In the genomic region with DNA sequence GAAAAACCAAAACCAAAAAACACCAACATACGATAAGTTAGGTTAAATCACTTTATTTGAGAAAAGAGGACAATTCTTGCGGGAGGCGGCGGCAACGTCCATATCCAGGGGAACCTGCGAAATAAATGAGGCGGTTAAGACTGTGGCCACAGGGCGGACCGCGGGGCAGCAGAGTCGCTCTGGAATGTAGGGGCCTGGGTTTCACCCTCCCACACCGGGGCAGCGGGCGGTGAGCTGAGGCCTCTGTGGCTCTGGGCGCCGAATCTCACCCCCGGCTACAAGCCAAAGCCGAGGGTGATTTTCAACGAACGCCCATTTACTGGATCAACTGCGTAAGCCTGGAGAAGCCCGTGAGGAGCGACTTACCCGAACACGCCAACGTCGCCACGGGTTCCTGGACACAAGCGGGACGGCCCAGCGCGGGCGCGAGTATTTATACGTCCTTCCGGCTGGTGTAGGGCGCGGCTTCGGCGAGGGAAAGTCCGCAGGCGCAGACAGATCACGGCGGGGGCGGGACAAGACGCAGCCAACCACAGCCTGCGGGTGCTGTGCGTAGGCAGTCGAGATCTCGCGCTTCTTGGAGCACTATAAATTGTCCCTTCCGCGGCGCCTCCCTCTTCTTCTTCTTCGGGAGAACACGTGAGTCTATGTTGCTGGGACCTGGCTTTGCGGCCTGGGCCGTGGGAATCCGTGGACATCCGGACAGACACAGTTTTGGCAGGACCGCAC, we compare ENCODE assay signal across 8 mouse cellular contexts. TPM values are rescaled to one million over a fixed set of nuclear protein-coding genes. Genes with fewer than 3 reads are reported as not detected.
DNase-seq lines count a peak whose midpoint lies in the region; ATAC-seq and TF ChIP-seq lines count a peak whose summit lies in the region.

No protein-coding gene starts in this region.

- peak; percentile 87 for ATAC-seq in activated CD4-positive, CD25-positive, alpha-beta regulatory T cell, adult 4 months
- ATAC-seq in megakaryocyte progenitor cell, adult 5-6 weeks (replicated peaks; ENCODE audit: poor library complexity), result peak; percentile 79

- peak; percentile 99 for TF ChIP-seq POLR2A in cortical plate, adult 2 months (IDR thresholded peaks at IDR 0.05; ENCODE audit: extremely low read depth, insufficient read depth, low read length)

- no peak for TF ChIP-seq CTCF in cortical plate, adult 2 months (IDR thresholded peaks at IDR 0.05; ENCODE audit: extremely low read depth, insufficient read depth, low read length)

- peaks cover 5% of the 10 kb centered on the region; the same call in 1 of the 2 replicates for H3K4me1 ChIP-seq in cortical plate, adult 2 months (ENCODE audit: control insufficient read depth, insufficient read depth, low read length)

- H3K4me3 ChIP-seq in cortical plate, adult 2 months (ENCODE audit: insufficient read depth, low read length), result peak overlapping the region; percentile 51

- peak; percentile 96 to 98 for DNase-seq in gastrocnemius, adult 8-10 months (ENCODE audit: low spot score in 2 of 2)
- peak; percentile 99 for DNase-seq in induced T-regulatory cell, adult 2 months (ENCODE audit: low read depth)
- DNase-seq in left cerebral cortex, adult 9 months (ENCODE audit: low spot score in 2 of 2), result peak; percentile 97 to 99
- DNase-seq in right cerebral cortex, postnatal 14 days, result peak; percentile 99
- peak; percentile 94 to 98 for DNase-seq in urinary bladder, postnatal 36 days (ENCODE audit: low spot score in 2 of 2)

- no peak overlapping the region for H3K27ac ChIP-seq in cortical plate, adult 2 months (ENCODE audit: insufficient read depth, low read length)

RNA-seq across cellular contexts. Expression of a gene that starts 1.7 kb away (rescaled TPM):
- polyA plus RNA-seq in activated CD4-positive, CD25-positive, alpha-beta regulatory T cell, adult 4 months (2017; shearing (Covaris generic)), result 1,000 to 10,000 TPM in 1 of 2 experiments, 100 to 1,000 TPM in 1; 537 to 1,178 TPM
- polyA plus RNA-seq in cortical plate, adult 2 months (2012; rRNA removed), result 980 and 1,011 TPM in 2 replicates
- total RNA-seq in gastrocnemius, adult 8-10 months (2022), result 100 to 1,000 TPM; 558 to 703 (median 654) TPM
- total RNA-seq in megakaryocyte progenitor cell, adult 5-6 weeks (2015), result 5,974 and 6,144 TPM in 2 replicates
- total RNA-seq in megakaryocyte progenitor cell, adult 5-6 weeks (2017), result 1,525 and 1,766 TPM in 2 replicates

RNA-seq across cellular contexts. Expression of a gene that starts 1.8 kb away (rescaled TPM):
- polyA plus RNA-seq in activated CD4-positive, CD25-positive, alpha-beta regulatory T cell, adult 4 months (2017; shearing (Covaris generic)), result not detected
- 0.32 and 0.33 TPM in 2 replicates for polyA plus RNA-seq in cortical plate, adult 2 months (2012; rRNA removed)
- total RNA-seq in gastrocnemius, adult 8-10 months (2022), result not detected
- total RNA-seq in megakaryocyte progenitor cell, adult 5-6 weeks (2015), result 0.20 TPM in 1 of 2 replicates, not detected in the other
- total RNA-seq in megakaryocyte progenitor cell, adult 5-6 weeks (2017), result not detected in 2 replicates

RNA-seq across cellular contexts. Expression of a gene that starts 4.6 kb away (rescaled TPM):
- polyA plus RNA-seq in activated CD4-positive, CD25-positive, alpha-beta regulatory T cell, adult 4 months (2017; shearing (Covaris generic)), result 100 to 1,000 TPM; 226 to 265 TPM
- 428 and 431 TPM in 2 replicates for polyA plus RNA-seq in cortical plate, adult 2 months (2012; rRNA removed)
- total RNA-seq in gastrocnemius, adult 8-10 months (2022), result 100 to 1,000 TPM; 409 to 503 (median 459) TPM
- 236 and 247 TPM in 2 replicates for total RNA-seq in megakaryocyte progenitor cell, adult 5-6 weeks (2015)
- total RNA-seq in megakaryocyte progenitor cell, adult 5-6 weeks (2017), result 256 and 308 TPM in 2 replicates

RNA-seq across cellular contexts. Expression of a gene that starts 8.0 kb away (rescaled TPM):
- not detected for polyA plus RNA-seq in activated CD4-positive, CD25-positive, alpha-beta regulatory T cell, adult 4 months (2017; shearing (Covaris generic))
- 0.48 and 0.57 TPM in 2 replicates for polyA plus RNA-seq in cortical plate, adult 2 months (2012; rRNA removed)
- 100 to 1,000 TPM; 757 to 827 (median 779) TPM for total RNA-seq in gastrocnemius, adult 8-10 months (2022)
- 0.24 and 0.74 TPM in 2 replicates for total RNA-seq in megakaryocyte progenitor cell, adult 5-6 weeks (2015)
- 0.30 TPM in 1 of 2 replicates, not detected in the other for total RNA-seq in megakaryocyte progenitor cell, adult 5-6 weeks (2017)

RNA-seq across cellular contexts. Expression of a gene that starts 12.2 kb away (rescaled TPM):
- polyA plus RNA-seq in activated CD4-positive, CD25-positive, alpha-beta regulatory T cell, adult 4 months (2017; shearing (Covaris generic)), result 10 to 100 TPM; 23.6 to 46.2 TPM
- 53.0 and 53.7 TPM in 2 replicates for polyA plus RNA-seq in cortical plate, adult 2 months (2012; rRNA removed)
- 10 to 100 TPM; 15.9 to 18.6 (median 17.1) TPM for total RNA-seq in gastrocnemius, adult 8-10 months (2022)
- total RNA-seq in megakaryocyte progenitor cell, adult 5-6 weeks (2015), result 27.6 and 36.8 TPM in 2 replicates
- 41.1 and 45.3 TPM in 2 replicates for total RNA-seq in megakaryocyte progenitor cell, adult 5-6 weeks (2017)
